Mouse (Mus musculus) lung, postnatal 0 days (tissue): ENCODE data around the gene Hoxa2. TPM values are rescaled to one million over a fixed set of nuclear protein-coding genes. Genes with fewer than 3 reads are reported as not detected.

Experiments used
- ATAC-seq: fragments of 200-750 bp; cut with Nextera tagmentation; 2 replicates; pipeline ENCODE4 v1.8.0; 2017; ENCODE audit warnings: moderate library complexity
- DNase-seq: peaks from one replicate; pipeline ENCODE4 v3.0.0-alpha.2; 2016; ENCODE audit warnings: low spot score
- H3K27ac ChIP-seq: fragments of 300-500 bp; sonication (generic); 2 replicates; pipeline ENCODE4 v1.5.1; 2014; ENCODE audit warnings: antibody characterized with exemption, mild to moderate bottlenecking, low read length, mixed read lengths
- H3K27me3 ChIP-seq: fragments of 300-500 bp; sonication (generic); replicated peaks from 2 replicates; pipeline ENCODE4 v1.6.1; 2014; ENCODE audit warnings: low read length, mixed read lengths; ENCODE audit not compliant: insufficient read depth
- H3K36me3 ChIP-seq: fragments of 300-500 bp; sonication (generic); 2 replicates; pipeline ENCODE4 v1.6.1; 2014; ENCODE audit warnings: low read length, mixed read lengths; ENCODE audit not compliant: insufficient read depth
- H3K4me1 ChIP-seq: fragments of 300-500 bp; sonication (generic); 2 replicates; pipeline ENCODE4 v1.6.1; 2014; ENCODE audit warnings: antibody characterized with exemption, low read depth, low read length, mixed read lengths; ENCODE audit not compliant: insufficient read depth
- H3K4me2 ChIP-seq: fragments of 300-500 bp; sonication (generic); replicated peaks from 2 replicates; pipeline ENCODE4 v1.6.1; 2014; ENCODE audit warnings: low read depth, mild to moderate bottlenecking, low read length, moderate library complexity, mixed read lengths
- H3K4me3 ChIP-seq: fragments of 300-500 bp; sonication (generic); 2 replicates; pipeline ENCODE4 v1.5.1; 2014; ENCODE audit warnings: low read depth, low read length
- H3K9ac ChIP-seq: fragments of 300-500 bp; sonication (generic); replicated peaks from 2 replicates; pipeline ENCODE4 v1.6.1; 2014; ENCODE audit warnings: low read depth, mild to moderate bottlenecking
- H3K9me3 ChIP-seq: fragments of 300-500 bp; sonication (generic); 2 replicates; pipeline ENCODE4 v1.6.1; 2016; ENCODE audit warnings: low read length, mixed read lengths
- CTCF ChIP-seq: IDR thresholded peaks from 2 replicates; pipeline ENCODE4 v1.5.1; 2016; ENCODE audit warnings: antibody characterized with exemption, mild to moderate bottlenecking
- EP300 ChIP-seq: IDR thresholded peaks from 2 replicates; pipeline ENCODE4 v1.6.1; 2016; ENCODE audit warnings: antibody characterized with exemption, mild to moderate bottlenecking, control low read depth
- WGBS: fragments of 180-500 bp; shearing (Covaris S2); extraction: QIAGEN DNeasy Blood & Tissue Kit; methylation state at CpG from one replicate; pipeline ENCODE4 v1.1.7; 2014; 5-methylcytosine and 5-hydroxymethylcytosine counted together
- polyA plus RNA-seq: library from polyadenylated mRNA; unstranded; fragments of >200 nt; fragmentation: Nextera tagmentation; extraction: Ambion mirVana; gene quantifications from 2 replicates; pipeline ENCODE4 v1.2.1, GENCODE M21; 2015

The Hoxa2 gene
- polyA plus RNA-seq, 1 experiment from 2014 or later, result 7.2 TPM

GRCm38 (mm10) chr6:52169499-52170165 lies 5.0 kb upstream of the Hoxa2 start:
- peak overlapping the region; percentile 70 for H3K4me2 ChIP-seq
- peak overlapping the region; percentile 21; the same call in 1 of the 2 replicates for H3K4me3 ChIP-seq
- H3K27me3 ChIP-seq, result peaks cover 5% of the 10 kb centered on the region; the same call in 1 of the 2 replicates
- WGBS, result 13% methylated on average over 16 of the region's 16 CpGs
- H3K9ac ChIP-seq, result peak overlapping the region; percentile 56; the same call in 1 of the 2 replicates
- DNase-seq (peak; percentile 44), ATAC-seq (no peak)
- peak overlapping the region; percentile 90 for H3K27ac ChIP-seq
- no peaks in the 10 kb centered on the region for H3K36me3 ChIP-seq
- peaks cover 10% of the 10 kb centered on the region; the same call in 1 of the 2 replicates for H3K4me1 ChIP-seq
- H3K9me3 ChIP-seq, result no peaks in the 10 kb centered on the region
- TF ChIP-seq EP300 (no peak), CTCF (no peak)

GRCm38 (mm10) chr6:52168191-52169055 lies 3.8 kb upstream of the Hoxa2 start:
- DNase-seq (no peak), ATAC-seq (no peak)
- Histone ChIP-seq H3K4me2 (peak overlapping the region; percentile 70), H3K4me3 (peak overlapping the region; percentile 30), H3K9me3 (no peaks in the 10 kb centered on the region), H3K27me3 (peaks cover 10% of the 10 kb centered on the region; the same call in 1 of the 2 replicates), H3K36me3 (no peaks in the 10 kb centered on the region), H3K9ac (peak overlapping the region; percentile 56), H3K4me1 (peaks cover 10% of the 10 kb centered on the region; the same call in 1 of the 2 replicates), H3K27ac (peak overlapping the region; percentile 79)
- 7% methylated on average over 42 of the region's 42 CpGs for WGBS
- TF ChIP-seq EP300 (no peak), CTCF (no peak)

- Histone ChIP-seq H3K27me3 (peaks cover 11% of the 10 kb centered on the region; the same call in 1 of the 2 replicates), H3K9ac (peak overlapping the region; percentile 56), H3K9me3 (no peaks in the 10 kb centered on the region), H3K4me2 (peak overlapping the region; percentile 70), H3K36me3 (no peaks in the 10 kb centered on the region), H3K4me3 (peak overlapping the region; percentile 30), H3K4me1 (peaks cover 10% of the 10 kb centered on the region; the same call in 1 of the 2 replicates), H3K27ac (peak overlapping the region; percentile 79)
- TF ChIP-seq EP300 (no peak), CTCF (no peak)
- no peak for ATAC-seq
- 21% methylated on average over 14 of the region's 14 CpGs for WGBS
- DNase-seq, result peak; percentile 34
Measured at GRCm38 (mm10) chr6:52167736-52168161, 3.1 kb upstream of the Hoxa2 start.

GRCm38 (mm10) chr6:52167176-52167575 lies 2.5 kb upstream of the Hoxa2 start:
- peak overlapping the region; percentile 56 for H3K9ac ChIP-seq
- peak overlapping the region; percentile 70 for H3K4me2 ChIP-seq
- TF ChIP-seq CTCF (no peak), EP300 (no peak)
- peak overlapping the region; percentile 30; the same call in 1 of the 2 replicates for H3K4me3 ChIP-seq
- peaks cover 11% of the 10 kb centered on the region; the same call in 1 of the 2 replicates for H3K27me3 ChIP-seq
- H3K36me3 ChIP-seq, result no peaks in the 10 kb centered on the region
- no peaks in the 10 kb centered on the region for H3K9me3 ChIP-seq
- 25% methylated on average over 1 of the region's 1 CpGs for WGBS
- peak overlapping the region; percentile 79 for H3K27ac ChIP-seq
- DNase-seq (no peak), ATAC-seq (no peak)
- H3K4me1 ChIP-seq, result peaks cover 10% of the 10 kb centered on the region; the same call in 1 of the 2 replicates

- peak overlapping the region; percentile 56; the same call in 1 of the 2 replicates for H3K9ac ChIP-seq
- no peaks in the 10 kb centered on the region for H3K36me3 ChIP-seq
- ATAC-seq, result no peak
- TF ChIP-seq EP300 (no peak), CTCF (no peak)
- H3K4me1 ChIP-seq, result peaks cover 10% of the 10 kb centered on the region; the same call in 1 of the 2 replicates
- peak overlapping the region; percentile 79 for H3K27ac ChIP-seq
- H3K4me3 ChIP-seq, result peak overlapping the region; percentile 30; the same call in 1 of the 2 replicates
- DNase-seq, result peak; percentile 46
- no peaks in the 10 kb centered on the region for H3K9me3 ChIP-seq
- peaks cover 11% of the 10 kb centered on the region; the same call in 1 of the 2 replicates for H3K27me3 ChIP-seq
- peak overlapping the region; percentile 70 for H3K4me2 ChIP-seq
- WGBS, result 13% methylated on average over 4 of the region's 4 CpGs
Measured at GRCm38 (mm10) chr6:52166431-52167077, 1.9 kb upstream of the Hoxa2 start.
